Mouse (Mus musculus) B cell, adult 2 months (primary cell): Measurements from ENCODE around the gene Mettl3.

ENCODE experiments used
- DNase-seq, 2 experiments: peaks; one replicate each; pipeline ENCODE4 v3.0.0; 2022

Mettl3 gene

DNA sequence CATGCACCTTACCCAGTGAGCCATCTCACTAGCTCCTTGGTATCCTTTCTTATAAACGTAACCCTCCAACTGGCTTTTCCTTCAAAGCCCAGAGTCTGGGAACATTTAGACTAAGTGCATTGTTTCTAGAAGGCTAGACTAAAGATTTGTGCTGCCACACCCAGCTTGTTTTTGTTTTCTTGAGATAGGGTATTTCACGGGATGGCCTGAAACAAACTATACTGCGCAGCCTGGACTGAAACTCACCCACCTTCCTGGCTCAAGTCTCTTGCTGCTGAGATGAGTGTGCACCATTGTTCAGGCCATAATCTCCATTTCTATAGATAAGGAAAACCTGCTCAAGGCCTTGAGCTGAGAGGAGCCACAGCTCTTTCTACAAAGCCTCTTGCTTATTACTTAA is 20.7 kb downstream of the Mettl3 start:
- DNase-seq = no peak

DNA sequence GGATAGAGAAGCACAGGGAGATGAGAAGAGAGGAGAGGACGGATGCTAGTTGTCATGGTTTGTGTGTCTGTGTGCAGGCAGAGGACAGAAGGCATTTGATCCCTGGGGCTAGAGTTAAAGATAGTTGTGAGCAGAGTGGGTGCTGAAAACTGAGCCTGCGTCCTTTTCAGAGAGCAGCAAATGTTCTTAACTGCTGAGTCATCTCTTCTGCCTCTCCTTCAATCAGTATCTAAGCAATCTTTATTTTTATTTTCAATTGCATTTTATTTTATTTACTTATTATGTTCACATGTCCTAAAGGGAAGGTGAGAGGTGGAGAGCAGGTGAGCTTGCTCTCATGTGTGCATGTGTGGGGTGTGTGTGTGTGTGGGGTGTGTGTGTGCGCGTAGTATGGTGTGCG is 21.3 kb downstream of the Mettl3 start:
- no peak for DNase-seq

DNA sequence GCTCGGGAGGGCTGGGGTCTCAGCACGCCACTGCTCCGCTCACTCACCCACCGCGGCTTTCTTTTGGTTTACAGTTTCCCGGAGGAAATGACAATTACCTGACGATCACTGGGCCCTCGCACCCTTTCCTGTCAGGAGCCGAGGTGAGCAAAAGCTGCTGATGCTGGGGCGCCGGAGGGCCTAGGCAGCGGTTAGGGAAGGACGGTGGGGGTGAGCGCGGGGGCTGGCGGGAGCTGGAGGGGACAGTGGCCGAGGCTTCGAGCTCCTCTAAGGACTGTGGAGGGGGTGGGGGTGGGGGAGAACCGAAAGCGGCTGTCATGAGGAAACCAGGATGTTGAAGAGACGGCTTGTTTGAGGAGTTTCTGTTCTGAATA is 25.2 kb downstream of the Mettl3 start:
- no peak for DNase-seq

DNA sequence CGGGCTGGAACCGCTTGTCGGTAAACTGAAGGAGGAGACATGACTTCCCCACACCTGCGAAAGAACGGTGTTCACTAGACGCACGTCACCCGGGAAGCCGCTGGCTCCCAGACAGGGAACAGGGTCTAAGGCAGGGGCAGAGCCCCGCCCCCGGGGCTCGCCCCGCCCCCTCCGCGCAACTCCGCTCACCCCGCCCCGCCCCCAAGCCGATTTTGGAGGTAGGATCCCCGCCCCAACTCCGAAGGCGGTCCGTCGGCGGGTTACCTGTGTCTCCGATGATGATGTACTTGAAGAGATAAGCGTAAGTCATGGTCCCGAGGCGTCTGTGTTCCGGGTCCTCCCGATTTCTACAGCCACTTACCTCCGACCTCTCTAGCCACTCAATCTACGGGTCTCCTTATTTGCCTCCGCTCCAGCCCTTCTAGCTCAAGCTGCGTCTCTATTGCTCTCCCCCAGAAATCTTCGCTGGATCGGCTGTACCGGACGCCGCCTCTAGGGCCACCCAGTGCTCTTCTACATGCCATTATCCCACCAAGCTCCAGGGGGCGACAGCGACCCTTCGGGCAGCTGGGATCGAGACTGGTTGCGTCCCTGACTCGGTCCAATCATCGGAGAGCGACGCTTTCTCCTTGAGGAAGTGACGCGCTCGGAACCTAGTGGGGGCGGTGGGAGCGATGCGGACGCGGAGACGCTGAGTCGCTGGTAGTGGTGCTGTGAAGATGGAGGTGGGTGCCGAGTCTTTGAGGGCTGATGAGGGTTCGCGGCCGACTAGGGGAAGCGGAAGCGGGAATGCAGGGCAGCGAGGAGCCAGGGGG is 25.8 kb downstream of the Mettl3 start, which contains the start of the genes Tox4 and Rab2b:
TSS of gene Tox4 (plus strand) at position 215 of the 815 bp plus-strand sequence.
TSS of gene Rab2b (minus strand) at position 614 of the 815 bp plus-strand sequence.
- DNase-seq = peak; percentile 99

DNA sequence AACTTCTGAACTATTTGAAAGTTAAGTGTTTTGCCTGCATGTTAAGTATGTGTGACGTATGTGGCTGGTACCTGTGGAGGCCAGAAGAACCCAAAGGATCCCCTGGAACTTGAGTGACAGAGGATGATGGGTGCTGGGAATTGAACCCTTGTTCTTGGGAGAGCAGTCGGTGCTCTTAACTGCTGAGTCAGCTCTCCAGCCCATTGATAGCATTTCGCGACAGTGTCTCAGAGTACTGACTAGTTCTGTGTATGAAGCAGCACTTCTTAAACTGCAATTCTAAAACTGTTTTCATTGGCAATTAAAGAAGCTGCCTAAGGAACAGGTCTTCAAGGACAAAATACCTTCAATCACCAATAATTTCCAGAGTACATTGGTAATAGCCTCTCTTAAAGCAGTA is 27.7 kb downstream of the Mettl3 start:
- DNase-seq = no peak

DNA sequence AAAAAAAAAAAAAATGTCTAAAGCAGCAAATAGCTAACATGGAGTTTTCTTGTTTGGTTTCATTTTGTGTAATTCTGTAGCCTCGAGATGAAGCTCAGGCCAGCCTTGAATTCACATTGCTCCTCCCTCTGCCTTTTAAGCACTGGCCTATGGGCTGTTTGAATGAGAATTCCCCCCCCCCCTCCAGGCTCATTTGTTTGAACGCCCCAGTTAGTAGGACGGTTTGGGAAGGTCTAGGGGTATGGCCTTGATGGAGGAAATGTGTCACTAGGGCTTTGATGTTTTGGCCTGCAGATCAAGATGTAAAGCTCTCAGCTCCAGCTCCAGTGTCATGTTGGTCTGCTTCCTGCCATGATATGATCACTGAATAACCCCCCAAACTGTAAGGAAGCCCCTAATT is 32.1 kb downstream of the Mettl3 start:
- no peak for DNase-seq

DNA sequence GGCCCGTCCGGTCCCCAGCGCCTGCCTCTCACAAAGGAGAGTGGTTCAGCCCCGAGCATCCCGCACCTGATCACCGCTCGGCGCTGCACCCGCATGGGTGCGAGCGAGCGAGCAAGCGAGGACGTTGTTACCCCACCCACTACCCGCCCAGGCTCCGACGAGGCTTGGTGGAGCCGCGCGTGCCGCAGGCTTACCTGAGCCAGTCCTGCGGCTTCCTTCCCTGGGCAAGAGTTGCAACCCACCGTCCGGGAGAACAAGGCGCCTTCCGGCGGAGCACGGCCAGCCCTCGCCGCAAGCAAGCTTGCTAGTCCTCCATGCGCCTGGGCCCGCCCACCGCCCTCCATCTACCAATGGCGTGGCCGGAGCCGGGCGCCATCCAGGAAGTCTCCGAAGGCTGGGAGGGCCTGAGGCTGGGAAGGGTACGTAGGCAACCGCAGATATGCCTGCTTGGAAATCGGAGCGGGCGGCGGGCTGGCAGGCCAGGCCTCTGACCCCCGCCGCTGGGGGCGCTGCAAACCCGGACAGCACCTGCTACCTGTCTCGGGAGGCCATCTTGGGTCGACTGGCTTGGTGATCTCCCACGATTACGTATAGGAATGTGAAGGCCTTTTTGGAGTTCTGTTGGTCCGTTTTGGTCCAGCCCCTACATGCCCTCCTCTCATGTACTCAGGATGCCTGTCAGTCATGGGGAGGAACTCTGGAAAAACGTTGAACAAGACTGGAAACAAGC is 47.3 kb downstream of the Mettl3 start, which contains the start of gene Chd8:
TSS of gene Chd8 (minus strand) at position 297 of the 730 bp plus-strand sequence.
- DNase-seq = peak; percentile 99

DNA sequence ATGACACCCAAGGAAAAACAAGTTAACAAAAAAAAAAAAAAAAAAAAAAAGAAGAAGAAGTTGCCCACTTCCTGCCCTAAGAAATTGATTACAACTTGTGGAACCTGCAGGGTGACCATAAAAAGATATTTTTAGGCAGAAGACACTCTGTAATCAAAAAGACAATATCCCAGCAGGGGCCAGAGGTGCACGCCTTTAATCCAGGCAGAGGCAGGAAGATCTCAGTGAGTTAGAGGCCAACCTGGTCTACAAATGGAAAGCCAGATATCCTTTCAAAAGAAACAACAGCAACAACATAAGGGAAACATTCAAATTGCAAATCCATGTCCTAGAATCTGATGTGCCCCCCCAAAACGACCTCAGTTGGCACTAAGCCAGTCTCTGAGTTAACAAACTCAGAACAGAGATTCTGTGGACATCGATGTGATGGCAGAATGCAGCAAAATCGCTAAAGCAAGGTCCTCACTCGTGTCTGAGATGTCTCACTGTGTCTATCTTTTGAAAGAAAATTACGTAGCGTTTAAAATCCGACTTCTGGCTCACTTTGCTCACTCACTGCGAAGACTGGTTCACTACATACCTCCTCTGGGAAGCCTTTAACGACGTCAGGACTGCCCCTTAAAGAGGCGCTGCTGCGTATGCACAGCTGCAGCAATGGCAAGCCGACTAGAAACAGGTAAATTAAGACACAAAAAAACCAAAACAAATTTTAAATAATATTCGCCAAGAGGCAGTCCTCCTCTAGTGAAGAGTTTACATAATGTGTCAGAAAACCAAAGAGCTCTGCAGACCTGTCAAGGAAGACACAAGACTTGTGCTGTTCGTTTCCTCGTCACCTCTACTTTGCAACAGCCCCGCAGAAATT is 48.4 kb downstream of the Mettl3 start:
- DNase-seq = peak; percentile 11 to 23

DNA sequence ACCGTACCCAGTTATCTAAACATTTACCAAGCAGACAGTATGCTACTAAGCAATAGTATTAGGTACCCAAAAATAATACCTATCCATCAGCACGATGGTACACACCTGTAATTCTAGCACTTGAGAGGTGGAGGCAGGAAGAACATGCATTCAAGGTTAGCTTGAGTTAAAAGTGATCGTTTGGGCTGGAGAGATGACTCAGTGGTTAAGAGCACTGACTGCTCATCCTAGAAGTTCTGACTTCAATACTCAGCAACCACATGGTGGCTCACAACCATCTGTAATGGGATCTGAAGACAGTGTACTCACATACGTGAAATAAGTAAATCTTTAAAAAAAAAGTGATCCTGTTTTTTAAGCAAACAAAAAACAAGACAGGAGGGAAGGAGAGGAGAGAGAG is 58.8 kb downstream of the Mettl3 start:
- DNase-seq = no peak
